Mouse (Mus musculus): ENCODE results near the gene Cabp2.
"Not testable (repeated sequence)": the region's sequence is repeated elsewhere in the genome, so short reads cannot be mapped to it uniquely, and the experiment has no call there.

Cabp2 gene

DNA sequence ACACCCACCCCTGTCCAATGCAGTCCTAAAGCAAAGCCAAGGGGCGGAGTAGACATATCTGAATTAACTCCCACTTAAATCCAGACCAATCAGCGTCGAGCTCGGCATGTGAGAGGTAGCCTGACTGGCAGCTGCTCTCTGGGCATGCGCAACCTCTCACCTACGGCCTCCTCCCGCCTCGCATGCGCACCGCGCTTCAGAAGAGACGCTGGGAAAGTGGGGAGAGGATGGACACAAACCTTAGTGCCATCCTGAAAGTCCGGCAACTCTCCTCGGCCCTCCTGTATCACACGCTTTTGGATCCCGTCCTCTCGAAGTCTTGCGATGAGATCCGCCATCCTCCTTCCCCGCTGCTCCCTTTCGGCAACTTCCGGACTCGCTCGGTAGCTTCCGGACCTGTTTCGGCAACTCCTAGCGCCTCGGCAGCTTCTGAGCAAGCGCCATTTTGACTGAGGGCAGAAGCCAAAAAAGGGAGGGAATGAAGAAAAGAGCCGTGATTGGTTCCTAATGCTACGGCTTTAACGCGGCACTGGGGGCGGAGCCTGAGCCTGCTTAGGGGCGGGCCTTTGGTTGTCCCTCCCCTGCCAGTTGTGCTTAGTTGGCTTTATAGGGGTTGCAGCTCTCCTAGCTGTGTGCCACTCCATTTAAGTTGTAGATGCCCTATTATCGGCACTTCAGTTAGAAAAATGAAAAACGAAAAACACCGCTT, 39.9 kb downstream of the Cabp2 start:
- intact Hi-C loops (cut with DNase I) = no loop called here

DNA sequence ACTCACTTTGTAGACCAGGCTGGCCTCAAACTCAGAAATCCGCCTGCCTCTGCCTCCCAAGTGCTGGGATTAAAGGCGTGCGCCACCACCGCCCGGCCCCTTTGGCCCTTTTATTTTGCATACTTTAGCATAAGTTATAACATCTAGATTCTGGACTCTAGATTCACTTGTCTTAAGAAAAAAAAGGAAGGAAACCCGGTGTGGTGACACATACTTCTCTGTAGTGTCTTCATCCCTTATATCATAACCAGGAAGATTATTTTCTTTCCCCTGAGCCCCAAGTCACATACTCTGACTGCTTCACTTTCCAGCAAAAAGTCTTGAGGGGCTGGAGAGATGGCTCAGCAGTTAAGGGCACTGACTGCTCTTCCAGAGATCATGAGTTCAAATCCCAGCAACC, 40.5 kb downstream of the Cabp2 start:
- intact Hi-C loops (cut with DNase I) = not testable (repeated sequence)

DNA sequence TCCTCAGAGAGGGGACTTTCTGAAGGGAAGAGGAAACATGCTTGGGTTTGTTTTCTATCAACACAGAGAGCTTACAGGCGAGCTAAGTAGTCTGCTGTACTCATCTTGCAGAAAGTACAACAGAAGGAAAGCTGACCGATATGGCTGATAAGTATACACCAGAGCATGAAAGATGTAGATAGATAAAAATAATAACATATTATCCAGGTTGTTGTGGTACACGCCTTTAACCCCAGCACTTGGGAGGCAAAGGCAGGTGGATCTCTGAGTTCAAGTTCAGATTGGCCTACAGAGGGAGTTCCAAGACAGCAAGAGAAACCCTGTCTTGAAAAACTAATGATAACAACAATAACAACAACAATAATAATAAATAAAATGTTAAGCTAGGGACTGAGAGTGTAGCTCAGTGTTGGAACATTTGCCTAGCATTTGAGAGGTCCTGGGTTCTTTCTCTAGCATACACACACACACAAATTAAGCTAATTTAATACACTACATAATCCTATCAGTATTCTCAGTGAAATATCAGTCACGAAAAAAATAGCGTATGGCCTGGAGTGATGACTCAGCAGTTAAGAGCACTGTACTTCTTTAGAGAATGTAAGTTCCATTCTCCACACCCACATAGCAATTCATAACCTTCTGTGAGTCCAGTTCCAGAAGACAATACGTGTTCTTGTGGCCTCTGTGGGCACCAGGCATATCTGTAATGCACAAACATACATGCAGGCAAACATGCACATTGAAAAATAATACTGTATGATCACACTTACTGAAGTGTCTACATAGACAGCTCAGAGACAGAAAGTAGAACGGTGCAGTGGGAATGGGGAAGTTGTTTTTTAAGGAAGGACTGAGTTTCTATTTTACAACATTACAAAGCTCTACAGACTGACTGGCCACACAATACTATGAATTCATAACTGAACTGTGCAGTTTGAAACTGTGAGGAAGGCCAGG, 41.3 kb downstream of the Cabp2 start:
- intact Hi-C loops (cut with DNase I) = no loop called here

DNA sequence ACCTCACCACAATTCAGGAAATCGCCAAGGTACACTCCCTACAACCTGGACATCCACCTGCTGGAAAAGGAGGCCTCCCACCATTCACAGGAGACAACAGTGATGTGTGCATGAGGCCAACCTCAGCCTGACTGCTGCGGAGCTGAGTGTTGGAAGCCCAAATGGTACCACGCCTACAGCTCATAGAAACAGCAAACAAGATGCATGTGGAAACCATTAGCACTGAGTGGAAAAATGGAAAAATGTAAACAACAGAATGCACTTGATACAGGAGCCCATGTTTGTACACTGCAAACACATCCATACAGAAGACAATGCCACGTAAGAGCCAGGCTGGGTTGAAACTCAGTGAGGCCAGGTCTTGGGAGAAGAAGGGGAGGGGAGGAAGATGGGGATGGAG, 43.1 kb downstream of the Cabp2 start:
- intact Hi-C loops (cut with DNase I) = no loop called here

DNA sequence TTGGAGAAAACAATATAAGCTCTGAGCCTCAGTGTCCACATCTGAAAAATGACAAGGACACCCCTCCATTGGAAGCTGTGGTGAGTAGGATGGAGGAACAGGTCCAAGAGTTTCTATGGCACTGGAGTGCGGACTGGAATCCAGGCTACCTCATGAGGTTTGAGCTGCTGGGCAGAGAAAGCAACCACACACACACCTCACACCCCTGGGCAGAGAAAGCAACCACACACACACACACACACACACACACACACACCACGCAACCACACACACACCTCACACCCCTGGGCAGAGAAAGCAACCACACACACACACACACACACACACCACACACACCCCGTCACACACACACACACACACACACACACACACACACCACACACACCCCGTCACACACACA, 43.9 kb downstream of the Cabp2 start:
- intact Hi-C loops (cut with DNase I) = not testable (repeated sequence)

GRCm38 (mm10) chr19:4125741-4126696, 44.6 kb downstream of the Cabp2 start, which contains the start of gene Aip:
TSS of gene Aip (minus strand) at chr19:4125858.
- intact Hi-C loops (cut with DNase I) = loop anchor here (2.0 kb wide), 1 partner anchor 21 kb away; no protein-coding TSS in a partner anchor

- intact Hi-C loops (cut with DNase I) = loop anchor here (2.0 kb wide), 1 partner anchor 20 kb away; no protein-coding TSS in a partner anchor
Measured at GRCm38 (mm10) chr19:4126759-4127495, 45.5 kb downstream of the Cabp2 start.

DNA sequence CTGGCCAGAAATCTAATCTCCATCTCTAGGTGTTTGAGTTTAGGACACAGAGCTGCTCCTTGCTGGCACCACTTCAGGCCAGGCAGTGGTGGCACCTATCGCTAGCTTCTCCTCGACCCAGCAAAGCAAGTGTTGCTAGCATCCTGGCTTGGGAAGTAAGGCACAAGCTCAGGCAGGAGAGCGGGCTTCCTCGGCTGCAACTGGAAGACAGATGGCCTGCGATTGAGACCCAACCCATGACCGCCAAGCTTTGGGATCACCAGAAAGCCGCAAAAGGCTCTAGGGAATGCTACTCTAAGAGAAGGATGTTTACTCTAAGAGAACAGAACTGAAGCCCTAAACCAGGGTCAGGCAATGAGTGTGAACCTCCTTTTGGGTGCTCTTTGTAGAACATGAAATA, 48.1 kb downstream of the Cabp2 start:
- intact Hi-C loops (cut with DNase I) = no loop called here

- intact Hi-C loops (cut with DNase I) = loop anchor here (5.0 kb wide), 1 partner anchor 33 kb away; the partner anchor contains the start of genes Cdk2ap2 and Pitpnm1
Measured at GRCm38 (mm10) chr19:4130106-4130505, 48.7 kb downstream of the Cabp2 start.

- intact Hi-C loops (cut with DNase I) = loop anchor here (5.0 kb wide), 1 partner anchor 34 kb away; the partner anchor contains the start of genes Cdk2ap2 and Pitpnm1
Measured at GRCm38 (mm10) chr19:4131075-4131474, 49.7 kb downstream of the Cabp2 start.

DNA sequence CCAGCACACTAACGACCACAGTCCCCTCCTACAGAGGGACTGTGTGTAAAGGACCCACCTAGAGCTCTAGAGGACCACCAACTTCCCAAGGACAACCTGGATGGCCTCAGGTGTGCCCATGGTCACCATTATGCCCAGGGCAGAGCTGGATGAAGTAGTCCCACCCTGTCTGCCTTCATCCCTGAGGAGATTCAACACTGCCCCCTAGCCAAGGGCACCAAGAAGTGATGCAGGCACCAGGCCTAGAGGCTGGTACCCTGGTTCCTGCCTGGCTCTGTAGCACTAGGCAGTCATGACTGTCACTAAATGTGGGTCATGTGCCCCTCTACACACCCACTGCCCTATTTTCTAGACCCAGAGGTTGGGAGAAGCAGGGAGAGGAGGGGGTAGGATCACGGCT, 50.4 kb downstream of the Cabp2 start:
- intact Hi-C loops (cut with DNase I) = loop anchor here (5.0 kb wide), 1 partner anchor 34 kb away; the partner anchor contains the start of genes Cdk2ap2 and Pitpnm1

DNA sequence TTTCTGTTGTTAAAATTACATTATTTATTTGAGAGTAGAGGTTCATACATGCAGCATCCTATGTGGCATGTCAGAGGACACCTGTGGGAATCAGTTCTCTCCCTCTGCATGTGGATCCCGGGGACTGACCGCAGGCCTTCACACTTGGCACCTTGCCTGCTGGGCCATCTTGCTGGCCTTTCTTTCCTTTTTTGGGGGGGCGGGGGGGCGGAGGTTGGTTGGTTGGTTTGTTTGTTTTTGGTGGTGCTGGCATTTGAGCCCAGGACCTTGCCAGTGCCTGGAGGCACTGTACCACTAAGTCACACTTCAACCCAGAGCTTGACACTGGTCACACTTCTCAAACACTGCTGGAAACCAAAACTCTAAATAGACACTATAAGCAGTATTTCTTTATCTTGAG, 53.0 kb downstream of the Cabp2 start:
- intact Hi-C loops (cut with DNase I) = loop anchor here (5.0 kb wide), 1 partner anchor 37 kb away; the partner anchor contains the start of genes Cdk2ap2 and Pitpnm1

DNA sequence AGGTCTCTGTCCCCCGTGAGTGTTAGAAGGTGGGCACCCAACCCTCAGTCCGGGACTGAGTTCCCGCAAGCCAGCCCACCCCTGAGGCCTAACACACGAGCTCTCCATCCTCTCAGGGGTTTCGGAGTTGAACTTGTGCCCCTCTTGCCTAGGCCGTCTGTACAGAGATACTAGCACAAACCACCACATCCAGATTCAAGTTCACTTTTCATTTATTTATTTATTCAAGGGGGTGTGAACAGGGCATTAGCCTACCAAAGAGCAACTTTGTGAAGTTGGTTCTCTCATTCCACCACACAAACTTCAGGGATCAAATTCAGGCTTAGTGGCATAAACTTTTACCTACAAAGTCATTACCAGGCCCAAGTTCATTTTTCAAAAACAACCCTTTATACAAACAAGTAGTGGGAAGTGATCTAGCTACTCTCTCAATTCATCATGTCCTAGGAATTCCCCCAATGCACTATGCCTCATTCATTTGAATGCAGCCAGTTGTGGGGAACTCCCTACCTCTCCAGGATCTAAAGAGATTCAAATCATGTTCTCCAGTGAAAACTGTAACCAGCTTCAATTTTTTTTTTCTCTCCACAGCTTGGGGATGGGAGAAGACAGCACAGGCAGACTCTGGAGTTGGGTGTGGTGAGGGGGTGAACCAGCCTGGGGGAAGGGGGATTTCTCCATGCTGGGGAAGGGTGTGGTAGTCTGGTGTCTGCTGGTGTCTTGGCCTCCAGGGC, 54.0 kb downstream of the Cabp2 start:
- intact Hi-C loops (cut with DNase I) = not testable (repeated sequence)

- intact Hi-C loops (cut with DNase I) = not testable (repeated sequence)
Measured at GRCm38 (mm10) chr19:4135963-4136345, 54.6 kb downstream of the Cabp2 start.

- intact Hi-C loops (cut with DNase I) = no loop called here
Measured at GRCm38 (mm10) chr19:4136463-4136862, 55.1 kb downstream of the Cabp2 start.

Data from adrenal gland (tissue).